Mouse (Mus musculus): ENCODE measurements around the gene 5430419D17Rik.

Gene 5430419D17Rik

GRCm38 (mm10) chr7:131314493-131314892 is 140.3 kb downstream of the 5430419D17Rik start:
- no peak for DNase-seq (ENCODE audit: low read depth, low spot score)

GRCm38 (mm10) chr7:131317587-131317986 is 143.4 kb downstream of the 5430419D17Rik start:
- no peak for DNase-seq (ENCODE audit: low read depth, low spot score)

- no peak for DNase-seq (ENCODE audit: low read depth, low spot score)
These were observed 144.1 kb downstream of the 5430419D17Rik start for GRCm38 (mm10) chr7:131318340-131318739.

GRCm38 (mm10) chr7:131322192-131322591 is 148.0 kb downstream of the 5430419D17Rik start, which contains the start of gene Cuzd1:
Gene Cuzd1, minus strand, starts transcription at chr7:131322292.
- peak; percentile 26 for DNase-seq (ENCODE audit: low read depth, low spot score)

- DNase-seq (ENCODE audit: low read depth, low spot score): no peak
These were observed 152.9 kb downstream of the 5430419D17Rik start for GRCm38 (mm10) chr7:131327054-131327453.

- DNase-seq (ENCODE audit: low read depth, low spot score): no peak
These were observed 155.2 kb downstream of the 5430419D17Rik start, which contains the start of gene Fam24b for GRCm38 (mm10) chr7:131329416-131329815. Gene Fam24b, minus strand, starts transcription at chr7:131329516.

GRCm38 (mm10) chr7:131331688-131332087 is 157.5 kb downstream of the 5430419D17Rik start:
- no peak for DNase-seq (ENCODE audit: low read depth, low spot score)

- no peak for DNase-seq (ENCODE audit: low read depth, low spot score)
These were observed 159.4 kb downstream of the 5430419D17Rik start, which contains the start of gene Fam24a for GRCm38 (mm10) chr7:131333564-131333963. Gene Fam24a, plus strand, starts transcription at chr7:131333864.

GRCm38 (mm10) chr7:131337502-131338068 is 163.4 kb downstream of the 5430419D17Rik start:
- no peak for DNase-seq (ENCODE audit: low read depth, low spot score)

GRCm38 (mm10) chr7:131345856-131346541 is 171.8 kb downstream of the 5430419D17Rik start:
- DNase-seq (ENCODE audit: low read depth, low spot score): peak; percentile 67
